Mouse (Mus musculus) hindbrain, embryonic 15.5 days (tissue): ENCODE measurements around the gene Spns2. TPM values are rescaled to one million over a fixed set of nuclear protein-coding genes. Genes with fewer than 3 reads are reported as not detected.

Experiments used
- ATAC-seq: fragments of 200-750 bp; cut with Nextera tagmentation; 2 replicates; pipeline ENCODE4 v1.8.0; 2017; ENCODE audit warnings: low read depth, moderate number of reproducible peaks, moderate TSS enrichment; ENCODE audit not compliant: low FRiP score
- H3K27ac ChIP-seq: fragments of 300-500 bp; sonication (generic); replicated peaks from 2 replicates; pipeline ENCODE4 v1.5.1; 2015; ENCODE audit warnings: mild to moderate bottlenecking, inconsistent platforms
- H3K27me3 ChIP-seq: fragments of 300-500 bp; sonication (generic); 2 replicates; pipeline ENCODE4 v1.6.1; 2015; ENCODE audit warnings: control low read depth, inconsistent platforms
- H3K36me3 ChIP-seq: fragments of 300-500 bp; sonication (generic); 2 replicates; pipeline ENCODE4 v1.6.1; 2015; ENCODE audit warnings: control low read depth, inconsistent platforms
- H3K4me1 ChIP-seq: fragments of 300-500 bp; sonication (generic); replicated peaks from 2 replicates; pipeline ENCODE4 v1.6.1; 2015; ENCODE audit warnings: control low read depth, inconsistent platforms
- H3K4me2 ChIP-seq: fragments of 300-500 bp; sonication (generic); 2 replicates; pipeline ENCODE4 v1.6.1; 2015; ENCODE audit warnings: moderate library complexity, mild to moderate bottlenecking, inconsistent platforms
- H3K4me3 ChIP-seq: fragments of 300-500 bp; sonication (generic); 2 replicates; pipeline ENCODE4 v1.5.1; 2015; ENCODE audit warnings: mild to moderate bottlenecking, inconsistent platforms
- H3K9ac ChIP-seq: fragments of 300-500 bp; sonication (generic); 2 replicates; pipeline ENCODE4 v1.6.1; 2015; ENCODE audit warnings: inconsistent platforms
- H3K9me3 ChIP-seq: fragments of 300-500 bp; sonication (generic); 2 replicates; pipeline ENCODE4 v1.6.1; 2016; ENCODE audit warnings: control low read depth, inconsistent platforms
- WGBS: fragments of 180-500 bp; shearing (Covaris S2); methylation state at CpG from one replicate; pipeline ENCODE4 v1.1.7; 2015; 5-methylcytosine and 5-hydroxymethylcytosine counted together
- polyA plus RNA-seq: library from polyadenylated mRNA; unstranded; fragments of >200 nt; fragmentation: Nextera tagmentation; extraction: Ambion mirVana; gene quantifications from 2 replicates; pipeline ENCODE4 v1.2.1, GENCODE M21; 2015

Spns2 gene
- polyA plus RNA-seq, 1 experiment from 2014 or later = 11.4 TPM

DNA sequence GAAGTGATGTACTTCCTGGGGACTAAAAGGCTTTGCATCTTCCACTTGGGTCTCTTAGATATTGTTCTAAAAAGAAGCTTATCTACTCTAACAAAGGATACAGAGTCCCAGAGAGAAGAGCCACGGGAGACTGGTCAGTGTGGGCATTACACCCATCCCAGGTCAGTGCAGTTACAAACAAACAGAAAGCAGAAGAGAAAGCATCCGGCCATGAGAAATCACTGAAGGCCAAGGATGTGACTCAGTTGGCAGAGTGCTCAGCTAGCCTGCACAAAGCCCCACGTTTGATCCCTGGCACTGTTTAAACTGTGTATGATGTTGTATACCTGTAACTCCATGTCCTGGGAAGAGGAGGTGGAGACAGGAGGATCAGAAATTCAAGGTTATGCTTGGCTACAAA lies 30.2 kb upstream of the Spns2 start:
- Histone ChIP-seq H3K4me3 (no peak overlapping the region), H3K27ac (no peak overlapping the region), H3K4me1 (no peaks in the 10 kb centered on the region), H3K4me2 (no peak overlapping the region), H3K9me3 (no peaks in the 10 kb centered on the region), H3K36me3 (no peaks in the 10 kb centered on the region), H3K9ac (no peak overlapping the region), H3K27me3 (no peaks in the 10 kb centered on the region)
- no peak for ATAC-seq
- WGBS = 68% methylated on average over 3 of the region's 3 CpGs

DNA sequence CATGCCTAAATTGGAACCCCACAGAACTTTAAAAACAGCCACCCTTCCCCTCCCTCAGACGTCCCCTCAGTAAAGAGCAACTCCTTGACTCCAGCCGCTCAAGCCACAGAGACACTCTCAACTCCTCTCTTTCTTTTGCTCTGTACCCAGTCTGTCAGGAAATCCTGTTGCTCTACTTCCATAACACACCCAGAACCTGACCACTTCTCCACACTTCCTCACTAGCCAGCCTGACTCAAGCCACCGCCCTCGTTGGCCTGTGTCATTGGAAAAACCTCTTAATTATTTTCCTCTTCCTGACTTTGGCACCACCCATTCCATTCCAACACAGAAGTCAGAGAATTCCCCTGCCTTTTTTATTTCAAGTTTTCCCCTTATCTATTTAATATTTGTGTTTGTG lies 29.5 kb upstream of the Spns2 start:
- H3K36me3 ChIP-seq = no peaks in the 10 kb centered on the region
- ATAC-seq = no peak
- H3K4me2 ChIP-seq = no peak overlapping the region
- H3K9ac ChIP-seq = no peak overlapping the region
- no peak overlapping the region for H3K27ac ChIP-seq
- no peaks in the 10 kb centered on the region for H3K9me3 ChIP-seq
- no peak overlapping the region for H3K4me3 ChIP-seq
- 85% methylated on average over 4 of the region's 4 CpGs for WGBS
- no peaks in the 10 kb centered on the region for H3K4me1 ChIP-seq
- H3K27me3 ChIP-seq = no peaks in the 10 kb centered on the region

DNA sequence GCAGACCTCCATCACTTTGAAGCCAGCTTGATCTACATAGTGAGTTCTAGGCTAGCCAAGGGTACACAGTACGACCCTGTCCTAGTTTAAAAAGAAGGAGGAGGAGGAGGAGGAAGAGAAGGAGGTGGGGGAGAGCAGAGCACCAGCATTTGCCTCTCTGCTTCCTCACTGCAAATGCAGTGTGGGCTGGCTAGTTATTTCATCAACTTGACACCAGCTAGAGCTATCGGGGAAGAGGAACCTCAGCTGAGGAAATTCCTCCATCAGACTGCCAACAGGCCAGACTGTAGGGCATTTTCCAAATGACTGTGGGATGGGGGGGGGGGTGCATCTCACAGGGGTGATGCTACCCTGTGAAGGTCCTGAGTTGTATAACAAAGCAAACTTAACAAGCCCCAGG lies 28.7 kb upstream of the Spns2 start:
- no peaks in the 10 kb centered on the region for H3K4me1 ChIP-seq
- no peak overlapping the region for H3K27ac ChIP-seq
- no peaks in the 10 kb centered on the region for H3K9me3 ChIP-seq
- WGBS = 54% methylated on average over 2 of the region's 2 CpGs
- H3K36me3 ChIP-seq = no peaks in the 10 kb centered on the region
- ATAC-seq = no peak
- no peak overlapping the region for H3K4me2 ChIP-seq
- H3K27me3 ChIP-seq = no peaks in the 10 kb centered on the region
- H3K9ac ChIP-seq = no peak overlapping the region
- H3K4me3 ChIP-seq = no peak overlapping the region

DNA sequence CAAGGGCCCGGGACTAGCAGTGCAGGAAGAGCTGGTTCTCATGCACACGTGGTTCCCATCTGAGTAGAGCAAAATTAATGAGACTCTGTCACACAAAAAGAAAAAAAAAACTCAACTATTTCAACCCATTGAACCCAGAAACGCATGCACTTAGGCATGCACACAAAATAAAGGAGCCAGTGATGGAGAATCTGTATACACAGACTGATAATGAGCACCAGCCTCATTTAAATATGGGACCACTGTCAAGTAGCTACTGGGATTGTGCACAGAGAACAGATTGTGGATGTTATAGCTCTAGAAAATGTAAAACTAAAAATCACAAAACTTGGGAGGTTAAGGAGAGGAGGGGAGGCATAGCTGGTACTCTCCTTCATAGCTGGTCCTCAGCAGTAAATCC lies 25.3 kb upstream of the Spns2 start:
- H3K4me1 ChIP-seq = no peaks in the 10 kb centered on the region
- H3K4me3 ChIP-seq = no peak overlapping the region
- H3K36me3 ChIP-seq = no peaks in the 10 kb centered on the region
- H3K9ac ChIP-seq = no peak overlapping the region
- no peak overlapping the region for H3K4me2 ChIP-seq
- no peak for ATAC-seq
- no peaks in the 10 kb centered on the region for H3K27me3 ChIP-seq
- 58% methylated on average over 3 of the region's 3 CpGs for WGBS
- H3K27ac ChIP-seq = no peak overlapping the region
- H3K9me3 ChIP-seq = no peaks in the 10 kb centered on the region

DNA sequence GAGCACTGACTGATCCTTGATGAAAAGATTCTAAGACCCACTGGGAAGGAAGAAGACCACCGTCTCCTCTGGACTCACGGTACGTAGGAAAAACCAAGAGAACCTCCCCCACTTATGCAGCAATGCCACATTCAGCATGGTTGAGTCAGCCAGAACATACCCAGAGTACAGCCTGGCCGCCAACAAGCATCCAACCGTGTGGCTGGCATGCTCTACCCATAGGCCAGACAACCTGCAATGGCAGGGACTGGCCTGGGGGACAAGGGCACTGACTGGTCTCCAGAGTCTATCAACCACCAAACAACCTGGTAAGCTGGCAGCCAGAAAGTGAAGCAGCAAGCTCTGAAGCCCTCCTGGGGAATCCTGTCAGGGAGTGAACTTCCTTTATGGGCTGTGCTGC lies 18.9 kb upstream of the Spns2 start:
- no peak overlapping the region for H3K27ac ChIP-seq
- H3K27me3 ChIP-seq = no peaks in the 10 kb centered on the region
- H3K9me3 ChIP-seq = no peaks in the 10 kb centered on the region
- H3K36me3 ChIP-seq = no peaks in the 10 kb centered on the region
- WGBS = 93% methylated on average over 5 of the region's 5 CpGs
- ATAC-seq = no peak
- no peak overlapping the region for H3K4me3 ChIP-seq
- H3K4me2 ChIP-seq = no peak overlapping the region
- 0 out of 2 replicates have a peak, but pooled peaks cover 2% of the 10 kb centered on the region for H3K4me1 ChIP-seq
- no peak overlapping the region for H3K9ac ChIP-seq

DNA sequence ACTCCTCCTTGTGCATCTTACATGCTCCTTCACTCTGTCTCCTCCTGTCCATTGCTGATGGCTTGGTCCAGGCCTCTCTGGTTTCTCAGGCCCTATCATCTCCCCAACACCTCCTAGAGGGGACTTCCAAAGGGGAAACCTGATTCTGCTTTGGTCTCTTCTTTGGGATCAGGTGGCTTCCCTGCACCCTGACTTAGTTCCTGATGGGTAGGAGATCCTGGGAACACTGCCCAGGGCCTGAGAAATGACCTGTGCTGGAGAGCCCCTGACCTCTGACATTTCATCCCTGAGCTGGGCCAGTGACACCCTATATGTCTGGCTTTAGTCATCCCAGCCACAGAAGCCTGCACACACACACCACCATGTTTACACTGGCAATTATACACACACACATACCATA lies 17.9 kb upstream of the Spns2 start:
- Histone ChIP-seq H3K36me3 (no peaks in the 10 kb centered on the region), H3K27ac (no peak overlapping the region), H3K9ac (no peak overlapping the region), H3K4me3 (no peak overlapping the region), H3K4me1 (peaks cover 12% of the 10 kb centered on the region; the same call in 1 of the 2 replicates), H3K9me3 (no peaks in the 10 kb centered on the region), H3K27me3 (no peaks in the 10 kb centered on the region), H3K4me2 (no peak overlapping the region)
- no peak for ATAC-seq

DNA sequence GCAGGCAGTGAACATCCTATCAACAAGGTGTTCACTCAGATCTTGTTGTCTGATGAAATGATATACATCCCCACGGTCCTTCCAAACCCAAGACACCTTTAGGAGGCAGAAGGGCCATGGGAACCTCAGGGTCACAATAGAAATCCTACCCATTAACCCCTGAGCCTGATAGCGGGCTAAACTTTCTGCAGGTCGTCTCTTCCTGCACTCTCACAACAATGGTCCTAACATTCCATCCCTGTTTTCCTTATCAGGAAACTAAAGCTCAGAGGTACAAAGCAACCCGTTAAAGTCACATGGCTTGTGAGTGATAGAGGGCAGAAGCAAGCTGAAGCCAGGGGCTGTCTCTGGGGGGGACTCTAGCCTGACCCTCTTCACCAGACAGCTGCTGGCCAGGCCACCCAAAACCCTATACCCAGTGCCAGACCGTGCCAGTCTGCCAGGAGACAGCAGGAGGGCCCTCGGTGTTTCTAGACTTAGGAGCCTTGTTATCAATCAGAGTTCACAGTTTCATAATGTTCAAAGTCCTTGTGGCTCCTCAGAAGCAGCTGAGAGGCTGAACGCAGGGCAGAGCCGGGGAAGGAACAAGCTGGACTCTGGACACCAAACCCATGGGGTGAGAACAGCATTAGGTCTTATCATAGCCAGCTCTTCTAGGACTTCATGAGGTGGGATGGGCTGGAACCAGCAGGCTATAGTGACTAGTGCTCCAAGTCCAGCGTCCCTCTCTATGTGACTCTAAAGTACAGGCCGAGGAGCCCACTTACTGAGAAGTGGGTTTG lies 14.5 kb upstream of the Spns2 start:
- WGBS = 71% methylated on average over 10 of the region's 10 CpGs
- Histone ChIP-seq H3K36me3 (no peaks in the 10 kb centered on the region), H3K4me1 (peaks cover 24% of the 10 kb centered on the region), H3K27ac (no peak overlapping the region), H3K4me2 (no peak overlapping the region), H3K9me3 (no peaks in the 10 kb centered on the region), H3K9ac (no peak overlapping the region), H3K27me3 (no peaks in the 10 kb centered on the region), H3K4me3 (no peak overlapping the region)
- no peak for ATAC-seq

DNA sequence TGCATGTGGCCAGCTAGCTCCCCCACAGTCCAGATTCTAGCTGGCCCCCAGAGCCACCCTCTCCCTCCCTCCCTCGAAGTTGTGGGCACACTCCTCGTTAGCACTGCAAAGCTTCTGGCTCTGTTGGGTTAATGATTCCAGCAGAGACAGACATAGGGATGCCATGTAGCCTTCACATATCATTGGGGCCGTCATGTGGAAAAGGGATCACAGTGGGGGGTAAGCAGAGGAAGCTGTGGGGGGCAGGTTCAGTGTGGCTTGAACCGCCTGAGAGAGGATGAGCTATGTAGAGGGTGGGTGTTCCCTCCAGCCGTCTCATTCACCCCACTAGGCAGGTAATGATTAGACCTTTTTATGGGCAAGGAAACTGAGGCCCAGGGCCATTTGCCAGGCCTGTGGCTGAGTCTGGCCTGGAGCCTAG lies 13.8 kb upstream of the Spns2 start:
- H3K36me3 ChIP-seq = no peaks in the 10 kb centered on the region
- H3K9ac ChIP-seq = no peak overlapping the region
- 21% methylated on average over 5 of the region's 5 CpGs for WGBS
- no peak overlapping the region for H3K4me2 ChIP-seq
- H3K4me3 ChIP-seq = no peak overlapping the region
- no peaks in the 10 kb centered on the region for H3K9me3 ChIP-seq
- H3K4me1 ChIP-seq = peaks cover 24% of the 10 kb centered on the region
- no peaks in the 10 kb centered on the region for H3K27me3 ChIP-seq
- H3K27ac ChIP-seq = no peak overlapping the region
- peak; percentile 16; the same call in 1 of the 2 replicates for ATAC-seq

DNA sequence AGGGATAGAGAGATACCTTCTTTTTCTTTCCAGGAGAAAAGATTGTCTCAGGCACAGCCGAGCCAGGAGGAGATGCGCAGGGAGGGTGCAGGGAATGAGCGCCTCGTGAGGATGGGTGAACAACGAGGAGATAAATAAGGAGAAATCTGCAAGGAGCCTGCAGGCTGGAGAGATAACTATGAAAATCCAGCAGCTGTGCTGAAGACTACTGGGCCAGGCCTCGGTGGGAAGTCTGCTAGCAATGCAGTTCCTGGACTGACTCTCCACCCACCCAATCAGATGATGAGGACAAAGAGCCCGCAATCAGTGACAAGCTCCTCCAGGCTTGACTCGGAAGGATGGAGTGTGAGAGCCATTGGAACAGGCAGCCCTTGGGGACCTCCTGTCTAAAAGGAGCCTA lies 12.5 kb upstream of the Spns2 start:
- Histone ChIP-seq H3K4me1 (peaks cover 30% of the 10 kb centered on the region), H3K9ac (no peak overlapping the region), H3K36me3 (no peaks in the 10 kb centered on the region), H3K4me2 (no peak overlapping the region), H3K4me3 (no peak overlapping the region), H3K27me3 (no peaks in the 10 kb centered on the region), H3K27ac (no peak overlapping the region), H3K9me3 (no peaks in the 10 kb centered on the region)
- 14% methylated on average over 8 of the region's 8 CpGs for WGBS
- peak; percentile 27; the same call in 1 of the 2 replicates for ATAC-seq

DNA sequence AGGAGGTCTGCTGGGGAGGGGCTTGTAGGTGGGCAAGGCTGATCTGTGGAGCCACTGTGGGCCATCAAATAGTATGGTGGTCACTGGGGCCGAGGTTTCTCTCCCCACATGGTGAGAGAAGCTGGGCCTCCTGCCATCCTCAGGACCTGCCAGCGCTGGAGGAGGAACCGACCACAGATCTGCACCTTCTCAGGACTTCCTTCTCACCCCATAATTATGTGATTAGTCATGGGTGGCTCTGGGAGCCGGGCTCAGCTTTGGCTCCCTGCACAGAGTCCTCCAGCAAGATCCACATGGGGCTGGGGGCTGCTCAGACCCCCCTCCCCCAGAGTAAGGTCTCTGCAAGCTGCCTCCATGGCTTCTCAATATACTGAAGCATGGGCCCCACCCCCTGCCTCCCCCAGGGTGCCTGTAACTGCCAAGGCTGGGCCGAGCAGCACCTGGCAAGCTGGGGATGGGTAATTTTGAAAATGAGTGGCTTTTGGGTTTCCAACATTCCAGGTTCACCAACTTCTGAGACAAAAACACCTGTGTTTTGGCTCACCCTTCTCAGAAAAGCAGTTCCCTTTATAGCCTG lies 11.8 kb upstream of the Spns2 start:
- H3K36me3 ChIP-seq = no peaks in the 10 kb centered on the region
- H3K4me2 ChIP-seq = no peak overlapping the region
- H3K9me3 ChIP-seq = no peaks in the 10 kb centered on the region
- H3K4me1 ChIP-seq = peaks cover 36% of the 10 kb centered on the region
- 35% methylated on average over 5 of the region's 5 CpGs for WGBS
- no peak overlapping the region for H3K9ac ChIP-seq
- no peaks in the 10 kb centered on the region for H3K27me3 ChIP-seq
- H3K27ac ChIP-seq = no peak overlapping the region
- no peak for ATAC-seq
- H3K4me3 ChIP-seq = no peak overlapping the region

DNA sequence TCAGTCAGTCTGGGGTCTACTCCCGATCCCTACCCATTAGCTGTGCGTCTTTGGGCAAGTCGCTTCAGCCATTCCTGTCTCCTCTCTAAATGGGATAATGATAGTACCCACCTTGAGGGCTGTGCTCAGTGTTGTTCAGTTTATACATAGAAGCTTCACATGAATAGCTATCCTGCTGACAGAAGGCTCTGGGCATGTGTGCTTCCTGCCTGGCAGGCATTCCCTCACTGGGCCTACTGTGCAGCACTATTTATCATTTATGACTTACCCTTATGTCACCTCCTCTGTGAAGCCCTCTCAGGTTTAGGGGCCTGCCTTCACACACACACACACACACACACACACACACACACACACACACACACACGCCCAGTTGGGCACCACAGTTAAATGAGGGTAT lies 10.4 kb upstream of the Spns2 start:
- H3K36me3 ChIP-seq = no peaks in the 10 kb centered on the region
- H3K9ac ChIP-seq = no peak overlapping the region
- ATAC-seq = no peak
- no peaks in the 10 kb centered on the region for H3K27me3 ChIP-seq
- H3K27ac ChIP-seq = no peak overlapping the region
- no peak overlapping the region for H3K4me2 ChIP-seq
- 84% methylated on average over 4 of the region's 4 CpGs for WGBS
- H3K9me3 ChIP-seq = no peaks in the 10 kb centered on the region
- peaks cover 36% of the 10 kb centered on the region for H3K4me1 ChIP-seq
- no peak overlapping the region for H3K4me3 ChIP-seq

DNA sequence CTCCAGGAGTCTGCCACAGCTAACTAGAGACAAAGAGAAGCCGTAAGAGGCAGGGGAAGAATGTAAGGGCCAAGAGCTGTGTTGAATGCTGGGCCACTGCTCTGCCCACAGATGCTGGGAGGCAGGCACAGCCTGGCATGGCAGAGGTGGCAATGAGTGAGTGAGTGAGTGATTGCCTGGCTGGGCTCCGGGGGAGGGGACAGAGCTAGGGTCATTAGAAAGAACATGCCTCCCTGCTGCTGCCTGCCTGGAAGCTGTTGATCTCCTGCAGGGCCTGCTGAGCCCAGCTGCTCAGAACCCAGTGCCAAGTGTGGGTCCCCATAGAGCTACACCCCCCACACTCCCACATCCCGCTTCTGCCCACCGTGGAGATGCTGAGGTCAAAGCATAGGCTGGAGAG lies 7.7 kb upstream of the Spns2 start:
- H3K9ac ChIP-seq = no peak overlapping the region
- no peaks in the 10 kb centered on the region for H3K36me3 ChIP-seq
- ATAC-seq = no peak
- 14% methylated on average over 4 of the region's 4 CpGs for WGBS
- H3K4me1 ChIP-seq = peaks cover 22% of the 10 kb centered on the region
- no peak overlapping the region for H3K4me2 ChIP-seq
- H3K4me3 ChIP-seq = no peak overlapping the region
- H3K27ac ChIP-seq = 0 out of 2 replicates have a peak overlapping the region, but pooled peaks have one; percentile 11
- H3K27me3 ChIP-seq = no peaks in the 10 kb centered on the region
- no peaks in the 10 kb centered on the region for H3K9me3 ChIP-seq

DNA sequence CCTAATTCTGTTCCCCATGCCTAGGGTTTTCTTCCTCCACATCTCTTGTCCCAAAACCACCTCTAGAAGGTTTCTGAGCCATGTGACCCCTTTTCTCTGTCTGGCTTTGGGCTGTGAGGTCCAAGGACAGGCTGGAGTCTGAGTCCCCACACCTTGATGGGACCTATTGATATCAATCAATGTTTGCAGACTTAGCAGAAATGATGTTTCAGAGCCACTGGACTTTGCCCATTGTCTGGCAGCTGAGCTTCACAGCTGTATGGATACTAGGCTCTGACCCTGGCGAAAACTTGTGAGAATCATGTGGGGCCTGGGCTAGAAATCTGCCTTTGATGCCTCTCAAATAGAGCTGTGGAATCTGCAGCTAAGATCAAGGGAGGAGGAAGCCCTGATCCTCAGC lies 7.1 kb upstream of the Spns2 start:
- Histone ChIP-seq H3K4me3 (no peak overlapping the region), H3K36me3 (no peaks in the 10 kb centered on the region), H3K27ac (no peak overlapping the region), H3K9me3 (no peaks in the 10 kb centered on the region), H3K4me1 (peaks cover 16% of the 10 kb centered on the region), H3K9ac (no peak overlapping the region), H3K27me3 (no peaks in the 10 kb centered on the region), H3K4me2 (no peak overlapping the region)
- ATAC-seq = no peak
- 83% methylated on average over 1 of the region's 1 CpGs for WGBS
